Mouse (Mus musculus): ENCODE results near the gene Notch3. TPM values are rescaled to one million over a fixed set of nuclear protein-coding genes. Genes with fewer than 3 reads are reported as not detected.

Notch3 gene
- polyA plus RNA-seq, 2 experiments from 2014 or later, result not detected

GRCm38 (mm10) chr17:32091364-32092240, 75.0 kb downstream of the Notch3 start:
- peak; percentile 84 for ATAC-seq

GRCm38 (mm10) chr17:32091032-32091363, 75.7 kb downstream of the Notch3 start:
- ATAC-seq, result no peak

- ATAC-seq, result no peak
Observed at GRCm38 (mm10) chr17:32087069-32087468, 79.6 kb downstream of the Notch3 start.

DNA sequence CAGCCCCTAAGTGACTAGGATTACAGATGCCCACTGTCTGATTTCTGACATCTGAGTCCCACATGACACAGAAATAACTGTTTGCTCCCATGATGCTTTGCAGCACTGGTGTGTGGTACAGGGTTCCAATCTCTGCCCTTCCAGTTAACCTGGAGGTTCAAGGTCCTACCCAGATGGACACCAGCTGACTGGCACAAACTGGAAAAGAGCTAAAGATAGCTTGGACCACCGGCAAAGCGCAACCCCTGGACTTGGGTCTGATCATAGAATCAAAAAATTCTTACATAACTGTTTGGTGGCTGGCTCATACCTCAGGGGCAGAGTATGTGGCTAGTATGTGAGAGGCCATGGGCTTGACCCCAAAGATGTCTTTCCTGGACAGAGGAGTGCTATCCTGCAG, 83.3 kb downstream of the Notch3 start:
- ATAC-seq, result no peak

DNA sequence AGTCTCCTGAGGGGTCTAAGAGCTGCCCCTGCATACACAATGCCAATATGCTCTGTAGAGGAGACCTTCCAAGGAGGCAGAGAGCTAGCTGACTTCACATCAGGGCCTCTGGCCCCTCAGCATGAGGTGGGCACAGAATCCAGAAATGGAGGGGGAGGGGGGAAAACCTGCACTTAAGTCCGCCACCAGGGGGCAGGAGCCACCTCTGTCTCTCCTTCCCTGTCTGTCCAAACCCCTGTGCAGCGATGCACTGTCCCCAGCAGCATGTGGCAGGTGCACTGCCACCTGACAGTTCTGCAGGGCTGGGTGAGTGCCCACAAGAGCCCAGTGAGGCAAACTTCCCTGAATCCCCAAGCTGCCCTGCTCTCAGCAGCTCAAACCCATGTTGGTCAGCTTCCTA, 91.5 kb downstream of the Notch3 start:
- ATAC-seq, result peak; percentile 40

GRCm38 (mm10) chr17:32074658-32075057, 92.0 kb downstream of the Notch3 start:
- ATAC-seq, result no peak

- peak; percentile 46 for ATAC-seq
Observed at GRCm38 (mm10) chr17:32073359-32073758, 93.3 kb downstream of the Notch3 start.

Other genes starting within 250 kb of the Notch3 start
- 10 to 100 TPM; 56.3 to 76.7 TPM for gene Rrp1b, start 130.8 kb downstream of the Notch3 start, polyA plus RNA-seq (2017; shearing (Covaris generic))
- gene Hsf2bp, start 130.5 kb downstream of the Notch3 start, polyA plus RNA-seq (2017; shearing (Covaris generic)), result 1 to 10 TPM; 1.1 to 2.0 TPM
- not detected for gene Ephx3, start 22.7 kb upstream of the Notch3 start, polyA plus RNA-seq (2017; shearing (Covaris generic))
- 10 to 100 TPM; 61.8 to 71.6 TPM for gene Brd4, start 117.9 kb upstream of the Notch3 start, polyA plus RNA-seq (2017; shearing (Covaris generic))
- 100 to 1,000 TPM; 117 to 118 TPM for gene Akap8, start 154.4 kb upstream of the Notch3 start, polyA plus RNA-seq (2017; shearing (Covaris generic))
- 10 to 100 TPM; 43.6 to 50.5 TPM for gene Akap8l, start 183.8 kb upstream of the Notch3 start, polyA plus RNA-seq (2017; shearing (Covaris generic))
- 10 to 100 TPM; 11.9 TPM for gene Wiz, start 222.6 kb upstream of the Notch3 start, polyA plus RNA-seq (2017; shearing (Covaris generic))
- 100 to 1,000 TPM; 123 to 158 TPM for gene Rasal3, start 236.7 kb upstream of the Notch3 start, polyA plus RNA-seq (2017; shearing (Covaris generic))